Mouse (Mus musculus): ENCODE data around the gene Lrrc3b. TPM values are rescaled to one million over a fixed set of nuclear protein-coding genes. Genes with fewer than 3 reads are reported as not detected.

The Lrrc3b gene
- polyA plus RNA-seq, 1 experiment from 2014 or later: 20.9 TPM

- Histone ChIP-seq H3K4me1 (replicated peaks; ENCODE audit: control insufficient read depth, insufficient read depth, low read length) (no peaks in the 10 kb centered on the region), H3K36me3 (replicated peaks; ENCODE audit: control insufficient read depth, insufficient read depth) (no peaks in the 10 kb centered on the region), H3K27me3 (ENCODE audit: control insufficient read depth, insufficient read depth, low read length) (no peaks in the 10 kb centered on the region), H3K9ac (no peak overlapping the region), H3K27ac (no peak overlapping the region), H3K9me3 (ENCODE audit: control insufficient read depth, low read length) (no peaks in the 10 kb centered on the region), H3K4me2 (replicated peaks) (no peak overlapping the region), H3K4me3 (replicated peaks; ENCODE audit: low read length) (no peak overlapping the region)
- 65% methylated on average over 3 of the region's 3 CpGs for WGBS
- DNase-seq (ENCODE audit: low spot score) (no peak), ATAC-seq (ENCODE audit: low FRiP score) (0 out of 2 replicates have a peak, but pooled peaks have one; percentile 31)
Measured at GRCm38 (mm10) chr14:15359134-15359533, 79.7 kb downstream of the Lrrc3b start.

GRCm38 (mm10) chr14:15355512-15355911 is 83.3 kb downstream of the Lrrc3b start:
- H3K27me3 ChIP-seq (ENCODE audit: control insufficient read depth, insufficient read depth, low read length): no peaks in the 10 kb centered on the region
- no peaks in the 10 kb centered on the region for H3K9me3 ChIP-seq (ENCODE audit: control insufficient read depth, low read length)
- ATAC-seq (ENCODE audit: low FRiP score) (peak; percentile 44; the same call in 1 of the 2 replicates), DNase-seq (ENCODE audit: low spot score) (peak; percentile 77)
- no peak overlapping the region for H3K27ac ChIP-seq
- WGBS: 22% methylated on average over 3 of the region's 3 CpGs
- H3K4me3 ChIP-seq (replicated peaks; ENCODE audit: low read length): no peak overlapping the region
- H3K9ac ChIP-seq: no peak overlapping the region
- no peaks in the 10 kb centered on the region for H3K36me3 ChIP-seq (replicated peaks; ENCODE audit: control insufficient read depth, insufficient read depth)
- no peak overlapping the region for H3K4me2 ChIP-seq (replicated peaks)
- H3K4me1 ChIP-seq (replicated peaks; ENCODE audit: control insufficient read depth, insufficient read depth, low read length): no peaks in the 10 kb centered on the region

GRCm38 (mm10) chr14:15354299-15354698 is 84.5 kb downstream of the Lrrc3b start:
- no peaks in the 10 kb centered on the region for H3K27me3 ChIP-seq (ENCODE audit: control insufficient read depth, insufficient read depth, low read length)
- H3K27ac ChIP-seq: no peak overlapping the region
- no peak overlapping the region for H3K9ac ChIP-seq
- DNase-seq (ENCODE audit: low spot score): no peak
- no peaks in the 10 kb centered on the region for H3K9me3 ChIP-seq (ENCODE audit: control insufficient read depth, low read length)
- H3K36me3 ChIP-seq (replicated peaks; ENCODE audit: control insufficient read depth, insufficient read depth): no peaks in the 10 kb centered on the region
- no peaks in the 10 kb centered on the region for H3K4me1 ChIP-seq (replicated peaks; ENCODE audit: control insufficient read depth, insufficient read depth, low read length)
- ATAC-seq (ENCODE audit: low FRiP score): no peak
- 79% methylated on average over 5 of the region's 5 CpGs for WGBS
- no peak overlapping the region for H3K4me2 ChIP-seq (replicated peaks)
- H3K4me3 ChIP-seq (replicated peaks; ENCODE audit: low read length): no peak overlapping the region

- Histone ChIP-seq H3K27me3 (ENCODE audit: control insufficient read depth, insufficient read depth, low read length) (no peaks in the 10 kb centered on the region), H3K4me1 (replicated peaks; ENCODE audit: control insufficient read depth, insufficient read depth, low read length) (no peaks in the 10 kb centered on the region), H3K36me3 (replicated peaks; ENCODE audit: control insufficient read depth, insufficient read depth) (no peaks in the 10 kb centered on the region), H3K4me2 (replicated peaks) (no peak overlapping the region), H3K9me3 (ENCODE audit: control insufficient read depth, low read length) (no peaks in the 10 kb centered on the region), H3K27ac (no peak overlapping the region), H3K9ac (no peak overlapping the region), H3K4me3 (replicated peaks; ENCODE audit: low read length) (no peak overlapping the region)
- ATAC-seq (ENCODE audit: low FRiP score) (no peak), DNase-seq (ENCODE audit: low spot score) (no peak)
- WGBS: 82% methylated on average over 2 of the region's 2 CpGs
Measured at GRCm38 (mm10) chr14:15333130-15333529, 105.7 kb downstream of the Lrrc3b start.

GRCm38 (mm10) chr14:15331370-15331769 is 107.4 kb downstream of the Lrrc3b start:
- Histone ChIP-seq H3K27ac (no peak overlapping the region), H3K9ac (no peak overlapping the region), H3K27me3 (ENCODE audit: control insufficient read depth, insufficient read depth, low read length) (no peaks in the 10 kb centered on the region), H3K9me3 (ENCODE audit: control insufficient read depth, low read length) (no peaks in the 10 kb centered on the region), H3K36me3 (replicated peaks; ENCODE audit: control insufficient read depth, insufficient read depth) (no peaks in the 10 kb centered on the region), H3K4me2 (replicated peaks) (no peak overlapping the region), H3K4me1 (replicated peaks; ENCODE audit: control insufficient read depth, insufficient read depth, low read length) (no peaks in the 10 kb centered on the region), H3K4me3 (replicated peaks; ENCODE audit: low read length) (no peak overlapping the region)
- ATAC-seq (ENCODE audit: low FRiP score): no peak
- 53% methylated on average over 1 of the region's 1 CpGs for WGBS
- DNase-seq (ENCODE audit: low spot score): no peak

GRCm38 (mm10) chr14:15330155-15330554 is 108.6 kb downstream of the Lrrc3b start:
- no peak overlapping the region for H3K4me2 ChIP-seq (replicated peaks)
- H3K36me3 ChIP-seq (replicated peaks; ENCODE audit: control insufficient read depth, insufficient read depth): no peaks in the 10 kb centered on the region
- H3K9me3 ChIP-seq (ENCODE audit: control insufficient read depth, low read length): no peaks in the 10 kb centered on the region
- no peak overlapping the region for H3K9ac ChIP-seq
- H3K4me3 ChIP-seq (replicated peaks; ENCODE audit: low read length): no peak overlapping the region
- no peak for ATAC-seq (ENCODE audit: low FRiP score)
- DNase-seq (ENCODE audit: low spot score): no peak
- H3K27me3 ChIP-seq (ENCODE audit: control insufficient read depth, insufficient read depth, low read length): no peaks in the 10 kb centered on the region
- no peak overlapping the region for H3K27ac ChIP-seq
- no peaks in the 10 kb centered on the region for H3K4me1 ChIP-seq (replicated peaks; ENCODE audit: control insufficient read depth, insufficient read depth, low read length)
- WGBS: 73% methylated on average over 1 of the region's 1 CpGs

GRCm38 (mm10) chr14:15325872-15326271 is 112.9 kb downstream of the Lrrc3b start:
- Histone ChIP-seq H3K4me2 (replicated peaks) (no peak overlapping the region), H3K9ac (no peak overlapping the region), H3K27me3 (ENCODE audit: control insufficient read depth, insufficient read depth, low read length) (no peaks in the 10 kb centered on the region), H3K27ac (no peak overlapping the region), H3K4me3 (replicated peaks; ENCODE audit: low read length) (no peak overlapping the region), H3K4me1 (replicated peaks; ENCODE audit: control insufficient read depth, insufficient read depth, low read length) (no peaks in the 10 kb centered on the region), H3K9me3 (ENCODE audit: control insufficient read depth, low read length) (no peaks in the 10 kb centered on the region), H3K36me3 (replicated peaks; ENCODE audit: control insufficient read depth, insufficient read depth) (no peaks in the 10 kb centered on the region)
- no peak for DNase-seq (ENCODE audit: low spot score)
- no peak for ATAC-seq (ENCODE audit: low FRiP score)
- WGBS: 82% methylated on average over 1 of the region's 1 CpGs

- Histone ChIP-seq H3K36me3 (replicated peaks; ENCODE audit: control insufficient read depth, insufficient read depth) (no peaks in the 10 kb centered on the region), H3K27me3 (ENCODE audit: control insufficient read depth, insufficient read depth, low read length) (no peaks in the 10 kb centered on the region), H3K4me2 (replicated peaks) (no peak overlapping the region), H3K4me1 (replicated peaks; ENCODE audit: control insufficient read depth, insufficient read depth, low read length) (no peaks in the 10 kb centered on the region), H3K9me3 (ENCODE audit: control insufficient read depth, low read length) (no peaks in the 10 kb centered on the region), H3K4me3 (replicated peaks; ENCODE audit: low read length) (no peak overlapping the region), H3K9ac (no peak overlapping the region), H3K27ac (no peak overlapping the region)
- ATAC-seq (ENCODE audit: low FRiP score) (no peak), DNase-seq (ENCODE audit: low spot score) (no peak)
- 94% methylated on average over 9 of the region's 9 CpGs for WGBS
Measured at GRCm38 (mm10) chr14:15322441-15323123, 116.2 kb downstream of the Lrrc3b start.

GRCm38 (mm10) chr14:15319399-15319915 is 119.3 kb downstream of the Lrrc3b start:
- ATAC-seq (ENCODE audit: low FRiP score) (no peak), DNase-seq (ENCODE audit: low spot score) (no peak)
- H3K27ac ChIP-seq: no peak overlapping the region
- no peak overlapping the region for H3K4me2 ChIP-seq (replicated peaks)
- no peaks in the 10 kb centered on the region for H3K27me3 ChIP-seq (ENCODE audit: control insufficient read depth, insufficient read depth, low read length)
- H3K4me3 ChIP-seq (replicated peaks; ENCODE audit: low read length): no peak overlapping the region
- no peaks in the 10 kb centered on the region for H3K36me3 ChIP-seq (replicated peaks; ENCODE audit: control insufficient read depth, insufficient read depth)
- H3K9me3 ChIP-seq (ENCODE audit: control insufficient read depth, low read length): no peaks in the 10 kb centered on the region
- H3K4me1 ChIP-seq (replicated peaks; ENCODE audit: control insufficient read depth, insufficient read depth, low read length): no peaks in the 10 kb centered on the region
- H3K9ac ChIP-seq: no peak overlapping the region

GRCm38 (mm10) chr14:15308576-15308975 is 130.2 kb downstream of the Lrrc3b start:
- no peaks in the 10 kb centered on the region for H3K27me3 ChIP-seq (ENCODE audit: control insufficient read depth, insufficient read depth, low read length)
- H3K4me1 ChIP-seq (replicated peaks; ENCODE audit: control insufficient read depth, insufficient read depth, low read length): no peaks in the 10 kb centered on the region
- H3K4me3 ChIP-seq (replicated peaks; ENCODE audit: low read length): no peak overlapping the region
- no peak overlapping the region for H3K27ac ChIP-seq
- no peak overlapping the region for H3K4me2 ChIP-seq (replicated peaks)
- ATAC-seq (ENCODE audit: low FRiP score): no peak
- H3K9ac ChIP-seq: no peak overlapping the region
- DNase-seq (ENCODE audit: low spot score): no peak
- WGBS: 78% methylated on average over 2 of the region's 2 CpGs
- no peaks in the 10 kb centered on the region for H3K9me3 ChIP-seq (ENCODE audit: control insufficient read depth, low read length)
- no peaks in the 10 kb centered on the region for H3K36me3 ChIP-seq (replicated peaks; ENCODE audit: control insufficient read depth, insufficient read depth)

All from hindbrain, embryonic 14.5 days (tissue).